Mouse (Mus musculus) gastrocnemius, postnatal 10 days (tissue): Measurements from ENCODE around the gene Nrl. TPM values are rescaled to one million over a fixed set of nuclear protein-coding genes. Genes with fewer than 3 reads are reported as not detected.

Experiments
- DNase-seq: peaks from one replicate; pipeline ENCODE4 v3.0.0; 2021; ENCODE audit warnings: mixed read lengths
- long read RNA-seq, 2 experiments: library from polyadenylated mRNA; stranded (forward); transcript quantifications; one replicate each; pipeline ENCODE4 v2.0.0; 2021
- total RNA-seq, 2 experiments: library from RNA; stranded (reverse); gene quantifications; 2 replicates each; pipeline ENCODE4 v1.2.3; 2021

Nrl gene
- not detected for total RNA-seq
- long read RNA-seq, experiment 1, result 0 reads
- long read RNA-seq, experiment 2, result 0 reads

GRCm38 (mm10) chr14:55524785-55525184 lies at the start of gene Nrl:
TSS of gene Nrl (minus strand) at chr14:55524981.
- DNase-seq, result no peak

GRCm38 (mm10) chr14:55571760-55572159 lies 47.0 kb upstream of the Nrl start:
- DNase-seq, result no peak

GRCm38 (mm10) chr14:55570588-55570987 lies 45.8 kb upstream of the Nrl start:
- DNase-seq, result no peak

- DNase-seq, result no peak
These were observed 42.7 kb upstream of the Nrl start for GRCm38 (mm10) chr14:55567496-55567895.

GRCm38 (mm10) chr14:55565748-55566147 lies 41.0 kb upstream of the Nrl start:
- no peak for DNase-seq

GRCm38 (mm10) chr14:55563249-55563648 lies 38.5 kb upstream of the Nrl start:
- no peak for DNase-seq

- no peak for DNase-seq
These were observed 37.1 kb upstream of the Nrl start for GRCm38 (mm10) chr14:55561860-55562259.

- peak; percentile 95 for DNase-seq
These were observed 35.7 kb upstream of the Nrl start, which contains the start of gene A730061H03Rik for GRCm38 (mm10) chr14:55560202-55561073. TSS of gene A730061H03Rik (minus strand) at chr14:55560406.

- DNase-seq, result peak; percentile 89
These were observed 35.0 kb upstream of the Nrl start, which contains the start of gene Dcaf11 for GRCm38 (mm10) chr14:55559799-55560201. TSS of gene Dcaf11 (plus strand) at chr14:55560006.

- DNase-seq, result no peak
These were observed 34.1 kb upstream of the Nrl start for GRCm38 (mm10) chr14:55558740-55559448.

- no peak for DNase-seq
These were observed 32.8 kb upstream of the Nrl start for GRCm38 (mm10) chr14:55557587-55557986.

- peak; percentile 77 for DNase-seq
These were observed 32.2 kb upstream of the Nrl start for GRCm38 (mm10) chr14:55557003-55557402.

GRCm38 (mm10) chr14:55555788-55556187 lies 31.0 kb upstream of the Nrl start:
- DNase-seq, result no peak

GRCm38 (mm10) chr14:55554635-55555034 lies 29.9 kb upstream of the Nrl start:
- no peak for DNase-seq

- no peak for DNase-seq
These were observed 27.0 kb upstream of the Nrl start for GRCm38 (mm10) chr14:55551794-55552193.

GRCm38 (mm10) chr14:55551347-55551746 lies 26.6 kb upstream of the Nrl start:
- DNase-seq, result no peak

GRCm38 (mm10) chr14:55550191-55550590 lies 25.4 kb upstream of the Nrl start:
- no peak for DNase-seq

- DNase-seq, result peak; percentile 31
These were observed 19.6 kb upstream of the Nrl start for GRCm38 (mm10) chr14:55544334-55544733.

GRCm38 (mm10) chr14:55542268-55542667 lies 17.5 kb upstream of the Nrl start:
- DNase-seq, result no peak

GRCm38 (mm10) chr14:55540787-55541321 lies 16.1 kb upstream of the Nrl start:
- DNase-seq, result peak; percentile 87

GRCm38 (mm10) chr14:55540067-55540786 lies 15.4 kb upstream of the Nrl start, which contains the start of gene Pck2:
TSS of gene Pck2 (plus strand) at chr14:55540266.
- DNase-seq, result peak; percentile 78

GRCm38 (mm10) chr14:55536116-55536745 lies 11.4 kb upstream of the Nrl start:
- peak; percentile 49 for DNase-seq
